Mouse (Mus musculus): ENCODE results near the gene Fscn2.

Fscn2 gene

DNA sequence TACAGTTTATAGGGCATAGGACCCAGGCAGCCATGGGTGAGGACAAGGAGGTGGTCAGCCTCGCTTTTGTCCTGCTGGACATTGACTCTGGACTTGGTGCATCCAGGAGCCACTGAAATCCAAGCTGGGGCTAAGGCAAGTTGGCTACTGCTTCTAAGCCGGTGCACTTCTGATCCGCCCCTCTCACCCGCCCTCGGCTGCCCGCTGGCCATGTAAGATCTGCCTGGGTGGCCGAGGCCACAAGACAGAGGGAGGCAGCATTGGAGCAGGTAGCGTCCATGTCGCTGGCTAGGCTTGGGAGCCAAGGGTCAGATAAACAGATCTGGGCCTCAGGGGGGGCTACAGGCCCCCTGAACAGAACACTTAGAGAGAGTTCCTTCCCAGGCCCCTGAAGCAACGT, at the start of gene Fscn2:
Fscn2 (plus strand) TSS at position 240 of the 400 bp plus-strand sequence.
- 85% methylated on average over 10 of the region's 10 CpGs for WGBS

DNA sequence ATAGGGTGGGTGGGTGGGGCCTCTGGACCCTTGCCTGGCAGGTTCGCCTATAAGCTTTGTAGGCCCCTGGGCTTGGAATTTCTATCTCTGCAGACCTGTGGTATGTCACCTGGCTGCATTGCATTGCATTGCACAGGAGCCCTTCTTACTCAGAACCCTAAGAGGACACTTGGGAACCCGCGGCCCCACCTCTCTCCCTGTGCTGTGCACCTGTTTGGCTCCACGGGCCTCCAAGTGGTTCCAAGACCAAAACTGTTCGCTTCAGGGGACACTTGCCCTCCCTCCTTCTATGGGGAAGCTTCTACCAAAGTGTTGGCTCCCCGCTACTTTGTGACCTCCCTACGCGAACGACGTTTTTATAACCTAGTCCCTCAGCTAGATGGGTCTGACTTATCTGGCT, 49.8 kb upstream of the Fscn2 start:
- WGBS, result 77% methylated on average over 10 of the region's 10 CpGs

DNA sequence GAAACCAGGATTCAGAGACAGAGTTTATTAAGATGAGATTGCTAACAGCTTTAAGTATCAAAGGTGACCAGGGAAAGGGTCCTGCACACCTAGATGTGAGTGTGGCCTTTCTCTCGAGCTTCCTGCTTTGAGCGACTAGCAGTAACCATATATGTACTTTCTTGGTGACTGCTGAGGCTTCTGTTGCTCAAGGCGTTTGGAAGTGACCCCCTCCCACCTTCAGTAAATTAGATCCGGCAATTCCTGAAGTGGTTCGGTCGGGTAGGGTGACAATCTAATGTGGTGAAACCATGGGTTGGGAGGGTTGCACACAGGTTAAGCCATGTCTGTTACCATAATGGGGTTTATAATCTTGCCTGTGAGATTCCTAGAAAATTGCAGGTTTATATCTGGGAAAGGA, 49.3 kb upstream of the Fscn2 start:
- 93% methylated on average over 6 of the region's 6 CpGs for WGBS

DNA sequence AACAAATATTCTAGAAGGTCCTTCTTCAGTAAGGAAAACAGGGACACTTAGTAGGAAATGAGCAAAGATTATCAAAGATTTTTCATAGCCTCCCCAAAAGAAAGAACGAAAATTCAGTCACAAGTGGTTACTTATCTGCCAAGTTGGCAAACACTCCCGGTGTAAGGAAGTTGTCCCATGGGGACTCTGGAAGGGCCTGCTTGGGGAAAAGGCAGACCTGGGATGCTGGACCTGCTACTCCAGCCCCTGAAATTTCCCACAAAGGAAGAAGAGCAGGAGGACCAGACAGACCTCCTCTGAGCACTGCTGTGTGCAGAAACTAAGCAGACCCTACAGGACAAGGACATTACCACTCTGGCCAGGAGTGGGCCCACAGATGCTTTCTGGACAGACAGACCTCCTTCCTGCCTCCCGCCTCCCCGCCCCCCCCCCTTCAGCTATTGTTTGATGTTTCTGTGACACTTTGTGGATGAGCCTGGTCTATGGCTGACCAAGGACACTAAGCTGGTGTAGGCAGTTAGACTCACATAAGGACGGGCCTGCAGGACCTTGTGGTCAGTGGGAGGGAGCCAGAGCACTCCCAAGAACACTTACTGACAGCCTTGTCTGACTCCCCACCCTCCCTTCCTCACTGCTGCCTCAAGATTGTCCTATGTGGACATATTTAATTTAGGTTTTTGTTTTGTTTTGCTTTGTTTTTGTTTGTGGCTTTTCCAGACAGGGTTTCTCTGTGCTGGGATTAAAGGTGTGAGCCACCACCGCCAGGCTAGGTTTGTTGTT, 47.2 kb upstream of the Fscn2 start:
- 66% methylated on average over 6 of the region's 6 CpGs for WGBS

DNA sequence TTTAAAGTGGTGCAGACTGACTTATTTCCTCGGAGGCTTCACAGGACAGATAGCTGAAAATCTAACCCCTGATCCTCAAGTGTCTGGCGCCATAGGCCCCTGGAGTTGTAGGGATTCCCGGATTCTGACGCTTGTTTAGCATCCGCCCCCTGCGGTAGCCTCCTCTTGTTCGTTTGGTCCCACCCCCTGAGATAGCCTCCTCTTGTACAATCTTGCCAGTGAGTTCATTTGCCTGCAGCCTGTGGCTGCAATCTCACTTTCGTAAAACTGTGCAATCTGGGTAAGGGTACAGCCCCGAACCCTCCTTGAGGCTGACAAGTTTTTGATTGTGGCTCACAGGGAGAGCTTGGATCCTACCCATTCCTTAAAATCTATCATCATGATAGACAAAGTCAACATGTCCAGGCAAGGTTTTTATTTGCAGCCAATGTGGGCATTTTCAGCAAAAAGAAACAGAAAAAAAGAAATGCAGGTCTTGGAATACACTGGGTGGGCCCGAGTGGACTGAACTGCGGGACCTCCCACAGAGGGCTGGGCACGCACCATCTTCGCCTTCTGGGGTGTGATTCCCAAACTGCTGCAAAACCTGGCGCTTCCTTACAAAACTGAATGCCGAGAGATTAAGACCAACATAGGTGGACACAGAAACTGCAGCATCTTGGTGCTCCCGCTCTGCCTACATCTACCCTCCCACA, 46.5 kb upstream of the Fscn2 start:
- 51% methylated on average over 16 of the region's 16 CpGs for WGBS

DNA sequence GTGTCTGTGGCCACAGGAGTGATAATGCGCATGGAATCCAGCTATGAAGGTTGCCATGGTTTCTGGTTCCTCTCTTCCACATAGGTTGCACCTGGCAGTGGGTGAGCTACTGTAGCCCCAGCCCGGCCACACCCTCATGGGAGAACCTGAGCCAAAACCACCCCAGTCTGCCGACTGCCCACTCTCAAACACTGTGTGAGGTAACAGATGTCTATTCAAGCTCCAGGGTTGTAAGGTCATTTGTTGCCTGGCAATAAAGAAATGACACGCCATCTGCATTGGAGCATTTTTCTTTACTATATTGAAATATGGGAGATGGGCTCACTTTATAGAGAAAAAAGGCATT, 45.9 kb upstream of the Fscn2 start:
- 15% methylated on average over 4 of the region's 4 CpGs for WGBS

DNA sequence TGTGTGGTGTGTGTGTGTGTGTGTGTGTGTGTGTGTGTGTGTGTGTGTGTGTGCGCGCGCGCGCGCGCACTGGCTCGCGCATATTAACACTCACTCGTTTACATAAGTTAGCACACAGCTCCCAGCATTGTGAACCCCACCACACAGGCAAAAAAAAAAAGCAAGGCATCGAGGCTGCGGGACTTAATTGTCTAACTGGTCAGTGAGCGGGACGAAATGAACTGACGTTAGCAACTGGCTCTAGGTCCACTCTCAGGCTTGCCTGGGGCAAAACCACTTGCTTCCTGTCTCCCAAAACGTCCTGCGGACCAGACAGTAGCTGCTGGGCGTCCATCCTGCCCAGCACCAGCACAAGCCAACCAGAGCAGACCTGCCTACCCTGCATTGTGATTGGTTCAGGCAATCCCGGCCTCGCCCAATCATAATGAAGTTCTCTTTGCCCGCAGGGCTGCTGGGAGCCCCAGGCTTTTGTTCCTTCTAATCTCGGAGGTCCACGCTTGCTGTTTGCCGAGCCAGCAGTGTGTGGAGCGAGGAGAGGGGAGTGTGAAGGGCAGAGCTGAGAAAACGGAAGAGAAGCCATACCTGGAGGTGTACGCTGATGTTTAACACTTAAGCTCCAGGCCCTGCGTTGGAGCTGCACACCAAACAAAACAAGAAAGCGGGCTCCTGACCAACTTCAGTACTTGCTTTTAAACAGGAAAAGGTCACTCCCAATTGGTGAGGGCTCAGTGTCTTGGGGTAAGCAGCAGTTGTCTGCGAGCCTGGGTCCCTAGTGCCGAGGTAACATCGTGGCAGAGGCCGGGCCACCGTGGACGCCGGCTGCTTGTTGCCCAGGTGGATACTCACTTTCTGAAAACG, 45.3 kb upstream of the Fscn2 start:
- under 1% methylated on average over 37 of the region's 37 CpGs for WGBS

DNA sequence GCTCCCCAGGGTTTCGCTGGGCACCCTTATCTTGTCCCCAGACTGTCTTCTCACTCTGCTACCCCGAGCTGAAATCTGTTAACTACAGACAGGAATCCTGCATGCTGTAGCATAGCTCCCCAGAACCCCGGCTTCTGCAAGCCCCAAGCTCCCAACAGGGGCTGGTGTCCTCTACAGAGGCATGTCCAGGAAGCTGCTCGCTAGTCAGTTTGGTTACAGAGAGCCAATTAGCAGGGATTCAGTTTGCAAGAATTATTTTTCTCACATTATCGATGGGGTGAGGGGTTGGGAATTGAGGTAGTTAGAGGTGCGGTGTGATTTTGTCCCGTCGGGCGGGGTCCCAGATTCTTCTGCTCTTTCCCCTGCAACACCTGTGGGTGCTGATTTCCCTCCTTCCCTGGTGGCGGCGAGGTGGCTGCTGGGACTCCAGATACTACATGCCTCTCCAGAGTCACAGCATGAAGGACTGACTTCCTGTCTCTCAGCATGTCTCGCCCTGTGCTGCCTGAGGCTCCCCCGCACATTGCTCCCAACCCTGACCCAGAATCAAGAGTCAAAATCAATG, 44.6 kb upstream of the Fscn2 start:
- 18% methylated on average over 13 of the region's 13 CpGs for WGBS

DNA sequence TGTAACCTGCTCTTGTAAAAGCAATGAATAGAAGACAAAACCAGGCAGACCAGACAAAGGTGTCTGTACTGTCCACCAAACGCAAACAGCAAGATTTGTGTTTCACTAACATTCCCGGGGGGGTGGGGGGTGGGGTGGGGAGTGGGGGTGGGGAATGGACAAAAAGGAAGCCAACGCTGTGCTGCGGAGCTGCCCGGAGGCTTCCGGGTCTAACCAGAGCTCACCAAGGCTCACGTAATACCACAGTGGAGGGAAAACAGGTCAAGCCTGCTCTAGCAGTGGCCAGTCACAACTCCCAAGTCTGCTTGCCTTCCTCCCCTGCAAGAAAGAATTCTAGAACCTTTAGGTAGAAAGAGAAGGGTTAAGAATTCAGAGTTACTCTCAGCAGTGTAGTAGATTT, 43.9 kb upstream of the Fscn2 start:
- 71% methylated on average over 7 of the region's 7 CpGs for WGBS

DNA sequence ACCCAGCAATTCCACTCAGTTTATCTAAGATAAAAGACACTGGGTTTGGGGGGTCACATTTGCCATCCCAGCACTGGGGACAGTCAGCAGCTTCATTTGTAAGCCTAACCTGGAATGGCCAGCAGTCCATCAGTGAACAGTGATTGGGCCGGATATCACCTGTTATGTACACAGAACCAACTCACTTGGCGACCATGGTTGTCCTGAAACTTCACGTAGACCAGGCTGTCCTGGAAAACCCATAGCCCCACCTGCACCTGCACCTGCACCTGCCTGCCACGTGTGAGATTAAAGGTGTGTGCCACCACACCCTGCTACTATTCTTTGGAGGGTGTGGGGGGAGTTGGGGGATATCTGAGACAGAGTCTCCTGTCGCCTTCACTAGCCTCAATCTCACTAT, 42.0 kb upstream of the Fscn2 start:
- 91% methylated on average over 5 of the region's 5 CpGs for WGBS

DNA sequence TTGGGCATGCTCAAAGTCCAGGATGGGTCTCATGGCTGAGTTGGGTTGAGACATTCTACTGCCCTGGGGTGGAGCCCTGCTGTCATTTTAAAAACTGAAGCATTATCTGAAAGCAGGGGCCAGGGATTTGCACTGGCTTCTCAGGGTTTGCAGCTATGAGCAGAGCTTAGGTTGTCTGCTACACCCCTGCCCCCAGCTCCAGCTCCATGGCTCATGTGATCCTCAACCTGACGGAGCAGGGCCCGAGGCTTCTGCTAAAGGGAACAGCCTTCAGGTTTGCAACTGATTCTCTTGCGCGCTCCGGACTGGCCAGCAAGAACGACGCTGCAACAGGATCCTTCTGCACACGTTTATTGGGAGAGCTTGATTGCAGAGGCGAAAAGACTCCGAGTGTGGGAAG, 41.2 kb upstream of the Fscn2 start:
- 97% methylated on average over 10 of the region's 10 CpGs for WGBS

DNA sequence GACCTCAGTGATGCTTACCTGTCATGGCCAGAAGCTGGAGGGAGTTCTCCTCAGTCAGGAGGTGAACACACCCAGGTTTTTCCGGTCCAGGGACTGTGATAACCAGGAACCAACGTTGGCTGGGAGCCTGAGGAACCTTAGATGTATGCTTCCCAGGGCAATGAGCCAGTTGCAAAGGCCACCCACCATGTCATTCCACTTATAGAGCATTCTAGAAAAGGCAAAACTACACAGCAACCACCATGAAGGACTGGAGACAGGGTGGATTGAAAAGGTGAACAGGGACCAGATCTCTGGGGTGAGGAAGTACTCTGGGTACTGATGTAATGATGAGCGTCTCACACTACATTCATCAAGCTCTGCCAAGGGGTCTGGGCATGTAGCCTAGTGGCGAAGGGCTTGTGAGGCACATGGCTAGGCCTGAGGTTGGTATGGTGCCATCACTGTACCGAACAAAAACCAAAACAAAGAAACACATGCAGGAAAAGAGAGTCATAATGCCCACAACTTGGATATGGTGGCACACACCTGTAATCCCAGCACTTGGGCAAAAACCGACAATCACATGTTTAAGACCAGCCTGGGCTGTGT, 25.8 kb upstream of the Fscn2 start:
- 68% methylated on average over 6 of the region's 6 CpGs for WGBS

DNA sequence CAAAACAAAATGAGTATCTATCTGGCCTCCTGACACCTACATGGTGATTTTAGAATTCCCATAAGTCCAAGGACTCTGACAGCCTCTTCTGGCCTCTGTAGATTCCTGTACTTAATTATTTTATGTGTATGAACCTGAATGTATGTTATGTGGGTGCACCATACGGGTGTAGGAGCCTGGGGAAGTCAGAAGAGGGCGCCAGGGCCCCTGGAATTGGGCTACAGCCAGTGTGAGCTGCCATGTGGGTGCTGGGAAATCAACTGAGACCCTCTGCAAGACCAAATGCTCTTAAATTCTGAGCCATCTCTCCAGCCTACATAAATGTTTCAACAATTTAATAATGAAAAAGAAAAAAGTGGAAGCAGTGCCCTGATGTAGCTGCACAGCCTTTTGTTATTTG, 23.9 kb upstream of the Fscn2 start:
- WGBS, result 68% methylated on average over 2 of the region's 2 CpGs

DNA sequence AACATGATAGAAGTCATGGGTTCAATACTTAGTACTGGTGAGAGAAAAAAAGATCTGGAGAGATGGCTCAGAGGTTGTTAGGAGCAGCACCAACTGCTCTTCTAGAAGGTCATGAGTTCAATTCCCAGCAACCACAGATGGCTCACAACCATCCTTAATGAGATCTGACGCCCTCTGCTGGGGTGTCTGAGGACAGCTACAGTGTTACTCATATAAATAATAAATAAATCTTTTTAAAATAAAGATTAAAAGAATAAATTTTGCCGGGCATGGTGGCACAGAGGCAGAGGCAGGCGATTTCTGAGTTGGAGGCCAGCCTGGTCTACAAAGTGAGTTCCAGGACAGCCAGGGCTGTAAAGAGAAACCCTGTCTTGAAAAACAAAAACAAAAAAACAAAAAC, 22.5 kb upstream of the Fscn2 start:
- WGBS, result 69% methylated on average over 3 of the region's 3 CpGs

DNA sequence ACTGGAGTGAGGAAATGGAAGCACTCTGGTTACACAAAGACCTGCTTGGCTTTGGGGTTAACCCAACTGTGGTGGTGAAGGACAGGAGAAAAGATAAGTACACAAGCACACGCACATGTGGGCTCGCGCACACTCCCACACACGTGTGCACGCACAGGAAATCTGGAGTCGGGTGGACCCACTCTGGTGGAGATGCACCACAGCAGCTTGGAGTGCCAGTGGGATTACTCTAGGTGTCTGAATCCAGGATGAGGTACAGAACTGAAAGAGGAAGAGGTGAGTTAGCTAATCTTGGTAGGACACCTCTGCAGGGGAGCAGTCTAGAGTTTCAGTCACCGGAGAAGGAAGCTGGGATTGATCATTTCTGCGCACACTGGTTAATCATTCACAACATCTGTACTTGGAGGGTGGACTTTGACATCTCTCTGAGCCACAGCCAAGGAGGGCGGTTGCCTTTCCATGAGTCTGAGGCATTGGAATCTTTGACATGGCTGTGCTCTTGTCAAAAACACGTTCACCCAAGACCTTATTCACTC, 21.3 kb upstream of the Fscn2 start:
- 89% methylated on average over 10 of the region's 10 CpGs for WGBS

DNA sequence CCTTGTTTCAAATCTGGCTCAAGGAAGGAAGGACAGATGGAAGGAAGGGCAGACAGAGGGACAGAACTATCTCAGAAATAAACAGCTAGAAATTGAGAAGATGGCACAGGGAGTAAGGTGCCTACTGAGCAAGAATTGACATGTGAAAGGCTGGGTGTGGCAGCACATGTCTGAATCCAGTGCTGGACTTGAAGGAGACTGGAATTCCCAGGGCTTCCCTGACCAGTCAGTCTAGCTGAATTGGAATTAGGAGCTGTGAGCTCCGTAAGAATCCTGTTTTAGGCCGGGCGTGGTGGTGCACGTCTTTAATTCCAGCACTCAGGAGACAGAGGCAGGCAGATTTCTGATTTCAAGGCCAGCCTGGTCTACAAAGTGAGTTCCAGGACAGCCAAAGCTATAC, 19.7 kb upstream of the Fscn2 start:
- 97% methylated on average over 4 of the region's 4 CpGs for WGBS

DNA sequence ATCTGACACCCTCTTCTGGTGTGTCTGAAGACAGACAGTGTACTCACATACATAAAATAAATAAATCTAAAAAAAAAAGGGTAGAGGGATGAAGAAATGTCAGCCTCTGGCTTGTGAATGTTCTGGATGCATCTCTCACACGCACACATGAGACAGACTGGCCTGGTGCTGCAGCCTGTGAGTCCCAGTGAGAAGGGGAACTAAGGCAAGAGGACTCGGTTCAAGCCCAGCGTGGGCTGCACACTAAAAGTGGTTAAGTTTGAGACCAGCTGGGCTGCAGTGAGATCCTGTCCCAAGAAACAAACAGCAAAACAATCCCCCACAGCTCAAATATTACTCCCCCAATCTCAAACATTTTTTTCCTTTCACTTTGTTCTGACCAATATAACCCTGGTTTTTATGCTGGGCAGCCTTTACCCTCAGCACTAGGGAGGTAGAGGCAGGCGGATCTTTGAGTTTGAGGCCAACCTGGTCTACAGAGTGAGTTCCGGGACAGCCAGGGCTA, 18.6 kb upstream of the Fscn2 start:
- 97% methylated on average over 5 of the region's 5 CpGs for WGBS

DNA sequence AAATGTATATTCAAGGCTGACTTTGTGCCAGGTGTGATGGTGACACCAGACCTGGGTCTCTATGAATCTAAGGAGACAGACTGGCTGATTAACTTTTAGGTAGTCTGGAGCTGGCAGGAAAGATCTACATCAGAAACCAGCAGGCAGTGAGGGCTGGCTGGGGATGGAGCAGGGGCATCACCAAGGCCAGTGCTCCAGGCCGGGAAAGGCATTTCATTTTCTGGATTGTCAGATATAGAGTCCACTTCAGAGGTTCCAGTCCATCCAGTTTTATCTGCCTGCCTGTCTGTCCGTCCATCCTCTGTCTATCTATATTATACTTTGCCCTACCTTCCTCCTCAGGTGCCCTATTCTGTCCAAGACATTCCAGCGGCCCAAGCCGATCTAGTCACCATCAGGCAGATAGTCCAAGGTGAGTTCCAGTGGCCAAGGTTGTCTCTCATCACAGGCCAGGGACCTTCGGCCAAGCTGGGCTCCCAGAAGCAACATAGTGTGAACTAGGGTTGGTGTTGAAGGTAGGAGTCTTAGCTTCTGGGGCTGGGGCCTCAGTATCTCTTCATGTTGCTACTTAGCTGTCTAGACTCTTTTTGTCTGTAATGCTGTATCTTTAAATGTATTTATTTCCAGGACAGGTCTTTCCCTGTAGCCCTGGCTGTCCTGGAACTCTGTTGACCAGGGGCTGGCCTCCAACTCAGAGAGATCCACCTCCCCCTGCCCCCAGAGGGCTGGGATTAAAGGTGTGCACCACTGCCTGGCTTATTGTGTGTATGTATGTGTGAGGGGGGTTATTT, 17.6 kb upstream of the Fscn2 start:
- WGBS, result 73% methylated on average over 5 of the region's 5 CpGs

DNA sequence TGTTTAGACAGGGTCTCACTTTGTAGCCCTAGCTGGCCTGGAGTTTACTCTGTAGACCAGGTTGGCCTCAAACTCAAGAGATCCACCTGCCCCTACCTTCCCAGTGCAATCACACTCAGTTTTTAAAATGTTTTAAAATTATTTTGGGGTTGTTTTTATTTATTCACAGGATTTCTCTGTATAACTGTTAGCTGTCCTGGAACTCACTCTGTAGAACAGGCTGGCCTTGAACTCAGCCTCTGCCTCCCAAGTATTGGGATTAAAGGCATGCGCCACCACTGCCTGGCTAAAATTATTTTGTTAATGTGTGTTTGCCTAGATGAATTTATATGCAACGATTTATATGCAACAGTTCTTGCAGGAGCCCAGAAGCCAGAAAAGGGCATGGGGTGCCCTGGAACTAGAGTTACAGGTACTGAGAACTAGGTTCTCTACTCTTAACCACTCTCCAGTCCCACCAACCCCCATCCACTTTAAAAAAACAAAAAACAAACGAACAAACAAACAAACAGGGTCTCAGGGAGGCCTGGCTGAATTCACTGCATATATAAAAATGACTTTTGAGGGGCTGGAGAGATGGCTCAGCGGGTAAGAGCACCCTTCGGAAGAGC, 16.9 kb upstream of the Fscn2 start:
- WGBS, result 44% methylated on average over 5 of the region's 5 CpGs

DNA sequence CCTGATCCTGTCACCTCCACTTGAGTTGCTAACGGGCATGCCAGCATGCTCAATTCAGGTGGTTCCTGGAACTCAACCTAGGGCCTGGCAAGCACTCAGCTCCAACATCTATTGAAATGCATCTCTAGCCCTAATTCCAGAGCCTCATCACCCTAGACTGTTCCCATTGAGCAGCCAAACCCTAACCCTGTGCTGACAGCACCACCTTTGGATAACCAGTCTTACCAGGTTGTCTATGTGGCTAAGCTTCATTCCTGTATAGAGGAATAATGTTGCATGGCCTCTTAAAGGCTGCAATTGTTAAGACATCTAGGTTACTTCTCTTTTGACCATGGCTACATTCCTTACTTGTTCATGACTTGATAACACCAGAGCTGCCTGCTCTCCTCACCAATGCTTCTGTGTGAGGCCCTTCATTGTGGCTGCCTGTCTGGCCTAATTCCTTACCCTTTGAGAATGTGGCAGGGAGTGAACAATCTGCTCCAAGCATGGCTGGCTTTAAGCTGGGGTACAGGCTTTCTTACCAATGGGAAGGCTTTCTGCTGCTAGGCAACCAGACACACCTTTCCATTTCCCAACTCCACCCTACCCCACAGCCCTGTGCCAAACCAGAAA, 16.2 kb upstream of the Fscn2 start:
- 24% methylated on average over 1 of the region's 1 CpGs for WGBS

All from cerebral cortex, adult 2 months (tissue).